Comparison of ENCODE assay signal across 11 mouse cellular contexts in the genomic region with DNA sequence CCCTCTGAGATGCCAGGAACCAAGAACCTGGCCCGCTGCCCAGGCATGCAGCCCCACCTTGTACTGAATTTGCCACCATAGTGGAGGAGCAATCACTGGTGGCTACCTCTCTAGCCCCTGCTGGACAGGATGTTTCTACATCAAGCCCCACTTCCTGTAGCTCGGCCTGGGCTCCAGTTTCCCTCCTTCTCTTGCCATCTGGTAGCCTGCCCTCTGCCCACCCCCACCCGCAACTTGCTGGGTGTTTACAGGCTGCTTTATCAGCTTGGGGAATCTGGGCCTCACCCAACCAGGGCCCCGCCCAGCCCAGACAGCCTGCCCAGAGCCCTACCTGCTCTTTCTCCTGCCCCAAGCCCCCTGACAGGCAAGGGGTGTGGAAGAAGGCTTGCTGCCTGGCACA. TPM values are rescaled to one million over a fixed set of nuclear protein-coding genes. Genes with fewer than 3 reads are reported as not detected.
DNase-seq lines count a peak whose midpoint lies in the region; ATAC-seq and TF ChIP-seq lines count a peak whose summit lies in the region.
"Had no signal": no experiment of that assay in that cellular context is flagged by ENCODE, and none has a peak within 500 bp of the region (broad histone marks: within the 10 kb centered on the region; RNA-seq: fewer than 3 reads in every experiment).

No protein-coding gene starts in this region.

- no peak for TF ChIP-seq CTCF in lung, embryonic 14.5 days (IDR thresholded peaks at IDR 0.05; ENCODE audit: low read depth)
- no peak for TF ChIP-seq CTCF in layer of hippocampus, adult 2 months (conservative IDR thresholded peaks at IDR 0.05)

- no peaks in the 10 kb centered on the region for H3K9me3 ChIP-seq in lung, embryonic 14.5 days (ENCODE audit: low read depth, low read length)
- H3K9me3 ChIP-seq: heart, embryonic 13.5 days had no signal

- no peak overlapping the region for H3K4me2 ChIP-seq in lung, embryonic 14.5 days
- H3K4me2 ChIP-seq: heart, embryonic 13.5 days; midbrain, embryonic 11.5 days had no signal

- H3K36me3 ChIP-seq in lung, embryonic 14.5 days (ENCODE audit: insufficient read depth) = no peaks in the 10 kb centered on the region
- H3K36me3 ChIP-seq: heart, embryonic 13.5 days had no signal

- H3K9ac ChIP-seq in lung, embryonic 14.5 days = no peak overlapping the region
- H3K9ac ChIP-seq: heart, embryonic 13.5 days had no signal

- DNase-seq in lung, embryonic 14.5 days = no peak
- DNase-seq in lung, postnatal 25 days (ENCODE audit: low spot score) = no peak
- DNase-seq in ZHBTc4 (ENCODE audit: low read depth, low spot score) = peak; percentile 19
- peak; percentile 53 for DNase-seq in liver
- peak; percentile 56 to 61 for DNase-seq in natural killer cell, adult 2 months (ENCODE audit: low spot score in 2 of 2)
- DNase-seq in neural tube, embryonic 10.5 days (ENCODE audit: extremely low spot score, low spot score) = no peak
- no peak for DNase-seq in layer of hippocampus, adult 2 months (ENCODE audit: low spot score in 2 of 2)
- no peak for DNase-seq in ovary, postnatal 14 days (ENCODE audit: low spot score)
- DNase-seq: cerebellum, adult 11-12 months had no signal

- WGBS in lung, embryonic 14.5 days = 48% methylated on average over 4 of the region's 4 CpGs

- no peak overlapping the region for H3K4me3 ChIP-seq in lung, embryonic 14.5 days (ENCODE audit: low read depth, low read length)
- H3K4me3 ChIP-seq in layer of hippocampus, adult 2 months = no peak overlapping the region
- H3K4me3 ChIP-seq: heart, embryonic 13.5 days had no signal

- ATAC-seq in lung, embryonic 14.5 days (ENCODE audit: insufficient read depth) = peak; percentile 62

- no peaks in the 10 kb centered on the region for H3K27me3 ChIP-seq in lung, embryonic 14.5 days (ENCODE audit: insufficient read depth, low read length)
- H3K27me3 ChIP-seq: heart, embryonic 13.5 days had no signal

- no peaks in the 10 kb centered on the region for H3K4me1 ChIP-seq in lung, embryonic 14.5 days (ENCODE audit: insufficient read depth)

- no peak overlapping the region for H3K27ac ChIP-seq in lung, embryonic 14.5 days (ENCODE audit: low read depth)
- H3K27ac ChIP-seq in layer of hippocampus, adult 2 months = no peak overlapping the region
- H3K27ac ChIP-seq: heart, embryonic 13.5 days had no signal

RNA-seq across cellular contexts. Expression of gene Elf4, which starts 23.9 kb away (rescaled TPM):
- polyA plus RNA-seq in lung, embryonic 14.5 days (2014; fragmentation: Nextera tagmentation; extraction: Ambion mirVana) = 9.6 and 10.5 TPM in 2 replicates
- total RNA-seq in layer of hippocampus, adult 2 months (2021) = under 1 TPM; 0.61 to 0.84 TPM

Comparison
In these comparisons a context has a peak if more than half of its experiments do, and no peak if none do; other contexts are left out.
1. DNase-seq: peak in ZHBTc4 (single experiment), liver (single experiment) and natural killer cell, adult 2 months (2 of 2); none in lung, embryonic 14.5 days (single experiment), lung, postnatal 25 days (single experiment), neural tube, embryonic 10.5 days (single experiment), layer of hippocampus, adult 2 months (0 of 2) and ovary, postnatal 14 days (single experiment).